Mouse (Mus musculus) spleen, adult 2 months (tissue): Measurements from ENCODE around the gene Cnpy2. TPM values are rescaled to one million over a fixed set of nuclear protein-coding genes. Genes with fewer than 3 reads are reported as not detected.

Source experiments
- DNase-seq, 2 experiments: peaks; one replicate each; pipeline versions ENCODE4 v3.0.0 to v3.0.0-alpha.2; 2012 to 2021; ENCODE audit warnings: low spot score in 2 of 2, low read depth in 1 of 2
- H3K27ac ChIP-seq: fragments of 200-500 bp; 2 replicates; pipeline ENCODE4 v1.5.1; 2012; ENCODE audit warnings: low read length, inconsistent platforms; ENCODE audit not compliant: insufficient read depth
- H3K27me3 ChIP-seq: fragments of 200-500 bp; 2 replicates; pipeline ENCODE4 v1.6.1; 2012; ENCODE audit warnings: mild to moderate bottlenecking, moderate library complexity, low read length, inconsistent platforms; ENCODE audit not compliant: control insufficient read depth, insufficient read depth
- H3K36me3 ChIP-seq: fragments of 200-500 bp; 2 replicates; pipeline ENCODE4 v1.6.1; 2012; ENCODE audit warnings: mild to moderate bottlenecking, low read length, inconsistent platforms; ENCODE audit not compliant: control insufficient read depth, insufficient read depth
- H3K4me1 ChIP-seq: fragments of 200-500 bp; 2 replicates; pipeline ENCODE4 v1.6.1; 2011; ENCODE audit warnings: inconsistent platforms; ENCODE audit not compliant: control insufficient read depth, insufficient read depth, insufficient read length
- H3K4me3 ChIP-seq: fragments of 200-500 bp; 2 replicates; pipeline ENCODE4 v1.5.1; 2011; ENCODE audit warnings: mild to moderate bottlenecking, inconsistent platforms; ENCODE audit not compliant: insufficient read depth, insufficient read length; ENCODE audit errors: extremely low read depth
- CTCF ChIP-seq: fragments of 200-500 bp; IDR thresholded peaks from 2 replicates; pipeline ENCODE4 v1.5.1; 2011; ENCODE audit warnings: mild to moderate bottlenecking, inconsistent platforms; ENCODE audit not compliant: insufficient read depth, insufficient read length, insufficient replicate concordance; ENCODE audit errors: extremely low read depth
- POLR2A ChIP-seq: fragments of 200-500 bp; IDR thresholded peaks from 2 replicates; pipeline ENCODE4 v1.6.1; 2011; ENCODE audit warnings: low read depth, low read length, inconsistent platforms
- WGBS: fragments of 180-500 bp; shearing (Covaris S2); methylation state at CpG from one replicate; pipeline ENCODE4 v1.1.7; 2018; 5-methylcytosine and 5-hydroxymethylcytosine counted together
- polyA plus RNA-seq: library from polyadenylated mRNA; depleted of rRNA; stranded (reverse); fragments of >200 nt; gene quantifications from 2 replicates; pipeline ENCODE4 v1.2.3, GENCODE M21; 2012; rRNA removed

Gene Cnpy2
- polyA plus RNA-seq, 1 experiment: 15.9 TPM

DNA sequence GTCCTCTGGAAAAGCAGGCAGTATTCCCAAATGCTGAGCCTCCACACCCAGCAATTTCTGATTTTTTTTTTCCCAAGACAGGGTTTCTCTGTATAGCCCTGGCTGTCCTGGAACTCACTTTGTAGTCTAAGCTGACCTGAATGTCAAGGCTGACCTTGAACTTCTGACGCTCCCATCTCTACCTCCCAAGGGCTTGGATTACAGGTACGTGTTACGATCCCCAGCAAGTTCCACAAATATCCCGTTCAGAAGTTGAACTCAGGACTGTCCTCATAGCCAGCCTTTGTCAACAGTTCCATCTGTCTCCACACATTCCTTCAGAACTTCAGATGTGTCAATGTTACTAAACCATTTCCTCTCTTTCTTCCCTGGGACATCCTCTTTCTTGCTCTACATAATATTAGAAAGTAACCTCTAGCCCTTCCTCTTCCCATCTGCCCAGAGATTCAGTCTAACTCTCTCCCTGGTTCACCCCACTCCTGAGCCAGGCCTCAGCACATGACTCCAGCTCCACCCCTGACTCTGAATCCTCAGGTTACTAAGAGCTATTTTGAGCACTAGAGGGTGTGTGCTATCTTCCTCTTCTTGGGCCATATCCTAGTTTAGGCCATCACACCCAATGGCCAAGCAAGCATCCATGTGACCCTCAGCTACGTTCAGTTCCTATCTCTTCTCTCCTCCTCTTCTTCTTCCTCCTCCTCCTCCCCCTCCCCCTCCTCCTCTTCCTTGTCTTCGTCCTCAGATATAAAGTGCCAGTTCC, 50.9 kb downstream of the Cnpy2 start:
- 67% methylated on average over 6 of the region's 6 CpGs for WGBS

GRCm38 (mm10) chr10:128374393-128374792, 52.1 kb downstream of the Cnpy2 start:
- Histone ChIP-seq H3K36me3 (peaks cover 3% of the 10 kb centered on the region), H3K4me3 (no peak overlapping the region), H3K27me3 (no peaks in the 10 kb centered on the region), H3K27ac (no peak overlapping the region), H3K4me1 (peaks cover 9% of the 10 kb centered on the region; the same call in 1 of the 2 replicates)
- TF ChIP-seq CTCF (peak; percentile 5; the same call in 1 of the 2 replicates), POLR2A (no peak)
- WGBS: 85% methylated on average over 6 of the region's 6 CpGs
- DNase-seq: no peak

More for the DNA sequence above, 50.9 kb downstream of the Cnpy2 start:
- H3K36me3 ChIP-seq: no peaks in the 10 kb centered on the region
- H3K27ac ChIP-seq: no peak overlapping the region
- TF ChIP-seq POLR2A: no peak
- no peak for DNase-seq
- no peaks in the 10 kb centered on the region for H3K27me3 ChIP-seq
- peaks cover 9% of the 10 kb centered on the region; the same call in 1 of the 2 replicates for H3K4me1 ChIP-seq
- H3K4me3 ChIP-seq: no peak overlapping the region

DNA sequence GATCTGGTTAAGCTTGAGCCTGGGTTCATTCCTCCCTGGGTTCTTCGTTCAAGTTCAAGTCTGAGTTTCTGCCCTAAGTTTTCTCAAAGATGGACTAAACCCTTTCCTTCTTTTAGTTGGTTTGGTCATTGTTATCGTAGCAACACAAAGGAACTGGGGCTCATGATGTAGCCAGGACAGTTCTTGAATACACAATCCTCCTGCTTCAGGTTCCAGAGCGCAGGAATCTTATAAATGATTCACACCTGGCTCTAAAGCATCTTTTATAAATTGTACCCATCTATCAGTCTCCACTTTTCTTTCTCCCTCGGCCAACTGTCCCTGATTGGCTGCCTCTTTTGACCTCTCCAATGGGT, 53.8 kb downstream of the Cnpy2 start:
- no peak for DNase-seq
- peaks cover 9% of the 10 kb centered on the region; the same call in 1 of the 2 replicates for H3K4me1 ChIP-seq
- TF ChIP-seq POLR2A (no peak), CTCF (no peak)
- peak overlapping the region; percentile 69; the same call in 1 of the 2 replicates for H3K4me3 ChIP-seq
- 67% methylated on average over 4 of the region's 4 CpGs for WGBS
- H3K27me3 ChIP-seq: no peaks in the 10 kb centered on the region
- H3K27ac ChIP-seq: no peak overlapping the region
- peaks cover 8% of the 10 kb centered on the region for H3K36me3 ChIP-seq

DNA sequence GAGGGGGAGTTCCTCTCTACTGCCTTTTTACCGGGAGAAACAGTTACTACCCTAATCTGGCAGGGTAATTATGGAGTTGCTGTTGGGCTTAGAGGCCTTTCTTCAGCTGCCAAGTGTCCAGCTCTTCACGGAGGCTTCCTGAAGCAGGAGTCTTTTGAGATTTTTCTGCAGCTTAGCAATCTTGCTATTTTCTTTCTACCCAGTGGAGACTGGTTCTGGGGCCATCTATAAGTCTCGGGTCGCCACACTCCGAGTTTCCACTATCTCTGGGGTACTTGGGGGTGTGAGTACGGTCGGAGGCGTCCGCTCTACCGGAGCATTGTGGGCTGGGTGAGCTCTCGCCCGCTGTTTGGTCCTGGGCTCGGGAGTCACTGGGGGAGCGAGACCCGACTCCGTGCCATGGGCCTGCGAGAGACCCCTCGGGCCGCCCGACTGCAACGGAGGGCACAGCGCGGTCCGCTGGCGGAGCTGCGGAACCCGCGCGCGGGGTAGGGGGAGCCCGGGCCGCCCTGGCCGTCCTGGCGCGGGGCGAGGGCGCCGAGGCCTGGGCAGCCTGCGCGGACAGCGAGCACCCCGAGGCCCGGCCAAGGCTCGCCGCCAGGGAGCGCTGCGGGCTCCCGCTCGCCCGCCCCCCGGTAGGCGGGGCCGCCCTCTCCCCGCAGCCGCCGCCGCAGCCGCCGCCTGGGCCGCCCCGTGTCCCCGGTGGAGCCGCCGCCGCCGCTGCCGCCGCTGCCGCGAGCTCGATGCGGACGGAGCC, 54.4 kb downstream of the Cnpy2 start, which contains the start of gene Ankrd52:
TSS of gene Ankrd52 (plus strand) at position 661 of the 757 bp plus-strand sequence.
- peaks cover 9% of the 10 kb centered on the region; the same call in 1 of the 2 replicates for H3K4me1 ChIP-seq
- H3K4me3 ChIP-seq: peak within 1 kb of the TSS; percentile 92
- peak within 1 kb of the TSS; percentile 95 for H3K27ac ChIP-seq
- peak; percentile 42 to 82 for DNase-seq
- peaks cover 12% of the 10 kb centered on the region for H3K36me3 ChIP-seq
- H3K27me3 ChIP-seq: no peaks in the 10 kb centered on the region
- TF ChIP-seq CTCF: peak; percentile 61
- no peak for TF ChIP-seq POLR2A
- under 1% methylated on average over 48 of the region's 73 CpGs for WGBS

Other genes with a start within 250 kb of the Cnpy2 start
- gene Atp5b, start 239.2 kb upstream of the Cnpy2 start, polyA plus RNA-seq: 803 and 1,529 TPM in 2 replicates
- 39.0 and 43.3 TPM in 2 replicates for gene Baz2a, start 230.9 kb upstream of the Cnpy2 start, polyA plus RNA-seq
- 30.0 and 37.0 TPM in 2 replicates for gene Rbms2, start 142.2 kb upstream of the Cnpy2 start, polyA plus RNA-seq
- gene Gls2, start 128.0 kb upstream of the Cnpy2 start, polyA plus RNA-seq: 4.7 and 6.6 TPM in 2 replicates
- gene Spryd4, start 110.7 kb upstream of the Cnpy2 start, polyA plus RNA-seq: 6.0 and 7.6 TPM in 2 replicates
- gene Mip, start 96.6 kb upstream of the Cnpy2 start, polyA plus RNA-seq: 0.08 TPM in 1 of 2 replicates, not detected in the other
- 4.8 and 6.7 TPM in 2 replicates for gene Timeless, start 90.4 kb upstream of the Cnpy2 start, polyA plus RNA-seq
- 0.06 and 0.20 TPM in 2 replicates for gene Apon, start 68.4 kb upstream of the Cnpy2 start, polyA plus RNA-seq
- 1.0 and 1.4 TPM in 2 replicates for gene Apof, start 53.8 kb upstream of the Cnpy2 start, polyA plus RNA-seq
- 34.6 and 42.1 TPM in 2 replicates for gene Stat2, start 51.9 kb upstream of the Cnpy2 start, polyA plus RNA-seq
- not detected in 2 replicates for gene Il23a, start 23.7 kb upstream of the Cnpy2 start, polyA plus RNA-seq
- gene Pan2, start 19.1 kb upstream of the Cnpy2 start, polyA plus RNA-seq: 25.7 and 30.6 TPM in 2 replicates
- 70.4 and 89.2 TPM in 2 replicates for gene Cs, start 15.3 kb downstream of the Cnpy2 start, polyA plus RNA-seq
- 32.1 and 63.8 TPM in 2 replicates for gene Coq10a, start 46.5 kb downstream of the Cnpy2 start, polyA plus RNA-seq
- gene Ankrd52, start 54.7 kb downstream of the Cnpy2 start, polyA plus RNA-seq: 31.1 and 36.9 TPM in 2 replicates
- 15.2 and 17.1 TPM in 2 replicates for gene Slc39a5, start 78.8 kb downstream of the Cnpy2 start, polyA plus RNA-seq
- gene Nabp2, start 89.0 kb downstream of the Cnpy2 start, polyA plus RNA-seq: 19.8 and 21.2 TPM in 2 replicates
- gene Rnf41, start 89.2 kb downstream of the Cnpy2 start, polyA plus RNA-seq: 24.1 and 29.4 TPM in 2 replicates
- gene Smarcc2, start 136.8 kb downstream of the Cnpy2 start, polyA plus RNA-seq: 67.8 and 84.5 TPM in 2 replicates
- gene Myl6, start 171.7 kb downstream of the Cnpy2 start, polyA plus RNA-seq: 376 and 451 TPM in 2 replicates
- 0.67 and 1.1 TPM in 2 replicates for gene Myl6b, start 176.2 kb downstream of the Cnpy2 start, polyA plus RNA-seq
- 121 and 148 TPM in 2 replicates for gene Esyt1, start 203.4 kb downstream of the Cnpy2 start, polyA plus RNA-seq
- 17.4 and 19.9 TPM in 2 replicates for gene Zc3h10, start 225.3 kb downstream of the Cnpy2 start, polyA plus RNA-seq
- gene Rpl41, start 226.8 kb downstream of the Cnpy2 start, polyA plus RNA-seq: 2,135 and 2,270 TPM in 2 replicates
- 16.8 and 18.9 TPM in 2 replicates for gene Pa2g4, start 243.5 kb downstream of the Cnpy2 start, polyA plus RNA-seq